Mouse (Mus musculus) heart, postnatal 10 days (tissue): ENCODE measurements around the gene Sync. TPM values are rescaled to one million over a fixed set of nuclear protein-coding genes. Genes with fewer than 3 reads are reported as not detected.
A peak's percentile ranks its signal among the peaks of the same experiment; 100 is the strongest.

Source experiments
- DNase-seq, 2 experiments: peaks; one replicate each; pipeline ENCODE4 v3.0.0; 2021
- intact Hi-C: fragments of 180-260 bp; cut with DNase I; formaldehyde crosslinking; loops from one replicate; pipeline ENCODE4 v1.15.1; 2025
- total RNA-seq, 2 experiments: library from RNA; stranded (reverse); gene quantifications; 2 replicates each; pipeline ENCODE4 v1.2.3; 2021

The Sync gene
- 10 to 100 TPM; 13.4 TPM for total RNA-seq

DNA sequence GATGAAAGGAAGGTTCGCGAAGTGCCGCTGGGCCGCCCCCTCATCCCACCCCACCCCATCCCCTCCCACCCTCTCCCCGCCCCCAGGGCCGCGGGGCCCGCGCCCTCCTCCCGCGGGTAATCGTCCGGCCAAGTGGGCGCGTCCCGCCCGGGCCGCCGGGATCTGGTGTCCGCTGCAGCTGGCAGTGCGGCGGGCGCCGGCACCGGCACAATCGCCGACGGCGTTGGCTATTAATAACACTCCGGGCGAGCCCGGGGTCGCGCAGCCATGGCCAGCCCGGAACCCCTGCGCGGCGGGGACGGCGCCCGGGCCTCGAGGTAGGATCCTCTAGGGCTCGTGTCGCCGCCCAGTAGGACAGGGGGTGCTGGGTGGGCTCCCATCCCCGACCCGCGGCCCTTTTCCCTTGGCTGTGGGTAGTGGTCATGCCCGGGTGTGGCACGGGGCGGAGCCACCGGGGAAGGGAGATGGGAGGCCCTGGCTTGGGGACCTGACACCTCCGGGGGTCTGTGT is at the start of gene Sync:
Gene Sync, plus strand, starts transcription at position 146 of the 510 bp plus-strand sequence.
- peak; percentile 71 to 75 for DNase-seq
- intact Hi-C loops, result no loop called here

- intact Hi-C loops, result no loop called here
Measured at GRCm38 (mm10) chr4:129237843-129238441, 49.5 kb upstream of the Sync start.

DNA sequence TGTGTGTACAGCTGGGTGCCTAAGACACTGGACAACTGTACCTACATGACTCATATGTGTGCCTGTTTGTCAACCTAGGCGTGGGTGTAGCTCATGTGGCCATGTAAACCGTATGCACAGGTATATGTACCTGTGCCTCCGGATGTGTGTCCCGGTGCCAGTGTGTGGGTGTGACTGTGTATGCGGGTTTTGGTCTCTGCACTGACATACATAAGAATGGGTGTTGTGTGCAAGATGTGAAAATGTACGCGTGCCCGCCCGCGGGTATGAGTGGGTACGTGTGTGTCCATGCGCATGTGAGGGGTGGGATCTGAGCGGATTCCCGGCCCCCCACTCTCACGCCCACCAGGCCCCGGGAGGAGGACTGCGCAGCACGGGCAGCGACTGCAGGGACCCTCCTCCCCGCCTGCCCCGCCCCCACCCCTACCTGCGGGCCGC is 48.8 kb upstream of the Sync start:
- DNase-seq, result no peak
- intact Hi-C loops, result no loop called here

More at GRCm38 (mm10) chr4:129237843-129238441, 49.5 kb upstream of the Sync start:
- DNase-seq, result no peak

- intact Hi-C loops, result no loop called here
- peak in 1 of 2 experiments; percentile 68 for DNase-seq
Measured at GRCm38 (mm10) chr4:129239075-129239474, 48.3 kb upstream of the Sync start.

DNA sequence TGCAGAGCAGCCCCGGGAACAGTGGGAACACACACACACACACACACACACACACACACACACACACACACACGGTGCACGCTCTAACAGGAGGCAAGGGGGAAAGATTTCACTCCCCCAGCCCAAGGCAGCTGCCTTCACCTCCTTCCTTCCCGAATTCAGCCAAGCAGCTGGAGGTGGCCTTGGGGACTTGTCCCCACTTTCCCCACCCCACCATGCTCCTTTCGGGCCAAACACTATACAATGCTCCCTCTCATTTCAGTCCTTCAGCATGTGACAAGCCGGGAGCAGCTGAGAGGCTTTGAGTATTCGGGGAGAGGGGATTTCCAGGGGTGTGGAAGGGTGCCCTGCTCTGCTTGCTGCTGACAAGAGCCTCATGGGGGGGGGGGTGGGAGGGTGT is 45.5 kb upstream of the Sync start:
- DNase-seq, result no peak

GRCm38 (mm10) chr4:129242327-129242726 is 45.1 kb upstream of the Sync start:
- DNase-seq, result no peak
- intact Hi-C loops, result no loop called here

More for the DNA sequence above, 45.5 kb upstream of the Sync start:
- intact Hi-C loops, result no loop called here

GRCm38 (mm10) chr4:129242761-129243160 is 44.7 kb upstream of the Sync start:
- DNase-seq, result no peak
- intact Hi-C loops, result no loop called here

- DNase-seq, result no peak
- intact Hi-C loops, result no loop called here
Measured at GRCm38 (mm10) chr4:129244802-129245201, 42.6 kb upstream of the Sync start.

- no peak for DNase-seq
- intact Hi-C loops, result no loop called here
Measured at GRCm38 (mm10) chr4:129246360-129247301, 40.8 kb upstream of the Sync start.

DNA sequence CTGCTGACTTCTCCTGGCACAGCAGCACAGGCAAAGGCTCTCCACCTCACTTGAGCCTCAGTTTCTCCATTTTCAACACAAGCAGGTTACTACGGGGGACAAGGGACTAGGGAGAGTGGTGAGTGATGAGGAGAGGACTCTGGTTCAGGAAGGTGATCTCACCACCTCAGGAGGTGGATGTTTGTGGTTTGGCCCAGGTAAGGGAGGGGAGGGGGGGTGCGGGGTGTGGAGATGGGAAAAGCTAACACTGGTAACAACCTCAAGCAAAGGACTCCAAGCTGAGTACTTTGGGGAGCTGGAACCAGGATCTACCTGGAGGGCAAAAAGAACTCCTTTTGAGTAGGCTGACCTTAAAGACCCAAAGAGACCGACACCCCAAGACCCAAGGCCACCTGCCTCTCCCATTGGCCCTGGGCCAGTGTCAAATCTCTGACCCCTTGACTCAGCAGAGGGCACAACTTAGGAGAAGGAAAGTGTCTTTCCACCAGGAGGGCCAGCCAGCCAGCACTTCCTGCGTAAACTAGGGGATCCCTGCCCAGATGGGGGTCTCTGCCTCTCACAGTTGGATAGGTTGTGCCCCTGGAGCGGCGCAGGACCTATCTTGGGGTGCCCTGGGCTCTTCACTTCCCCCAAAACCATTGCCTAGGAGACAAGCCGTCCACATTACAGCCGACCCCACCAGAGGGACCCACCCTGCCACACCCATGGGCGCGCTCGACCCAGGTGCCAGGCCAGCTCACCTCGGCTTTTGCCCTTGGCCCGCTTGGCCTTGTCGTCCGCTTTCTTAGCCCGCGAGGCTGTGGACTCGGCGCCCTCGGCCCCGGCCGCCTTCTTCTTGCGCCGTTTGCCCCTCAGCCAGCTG is 39.8 kb upstream of the Sync start:
- no peak for DNase-seq
- intact Hi-C loops, result no loop called here

DNA sequence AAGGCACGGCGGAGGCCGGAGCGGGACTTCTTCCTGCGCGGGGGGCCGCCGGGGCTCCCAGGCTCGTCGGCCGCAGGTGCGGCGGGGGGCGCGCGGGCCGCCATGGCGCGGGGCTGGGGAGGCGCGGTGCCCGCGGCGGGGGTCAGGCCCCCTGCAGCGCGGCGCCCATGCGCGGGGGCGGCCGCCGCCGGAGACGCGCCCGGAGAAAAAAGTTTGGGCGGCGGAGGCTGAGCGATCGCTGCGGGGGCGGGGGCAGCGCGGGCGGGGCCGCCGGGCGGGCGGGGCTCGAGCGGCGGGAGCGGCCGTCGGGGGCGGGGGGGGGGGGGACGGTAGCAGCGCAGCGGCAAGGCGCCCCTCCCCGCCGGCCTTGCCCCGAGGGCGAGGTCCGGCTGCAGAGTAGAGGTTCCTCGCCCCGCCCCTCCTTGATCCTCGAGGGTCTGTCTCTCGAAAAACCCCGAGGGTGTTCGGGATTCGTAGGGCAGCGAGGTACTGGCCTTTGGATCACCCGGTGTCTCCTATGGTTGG is 39.1 kb upstream of the Sync start:
- intact Hi-C loops, result no loop called here
- DNase-seq, result no peak

DNA sequence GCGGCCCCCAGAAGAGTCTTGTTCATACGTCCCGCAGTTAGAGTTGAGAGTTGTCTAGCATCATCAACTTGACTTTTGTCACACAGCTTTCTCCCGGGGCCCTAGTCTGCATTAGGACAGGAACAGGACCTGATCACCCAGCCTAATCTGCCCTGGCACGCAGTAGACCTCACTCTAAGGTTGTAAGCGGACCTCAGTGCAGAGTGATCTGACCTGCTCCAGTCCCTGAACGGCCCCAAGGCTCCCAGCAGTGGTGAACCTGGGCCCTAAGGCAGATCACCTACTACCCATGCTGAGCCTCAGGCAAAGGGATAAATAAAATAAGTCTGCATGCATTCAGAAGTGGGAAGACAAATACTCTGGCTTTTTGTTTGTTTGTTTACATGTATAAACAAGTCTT is 38.1 kb upstream of the Sync start:
- intact Hi-C loops, result no loop called here
- no peak for DNase-seq

DNA sequence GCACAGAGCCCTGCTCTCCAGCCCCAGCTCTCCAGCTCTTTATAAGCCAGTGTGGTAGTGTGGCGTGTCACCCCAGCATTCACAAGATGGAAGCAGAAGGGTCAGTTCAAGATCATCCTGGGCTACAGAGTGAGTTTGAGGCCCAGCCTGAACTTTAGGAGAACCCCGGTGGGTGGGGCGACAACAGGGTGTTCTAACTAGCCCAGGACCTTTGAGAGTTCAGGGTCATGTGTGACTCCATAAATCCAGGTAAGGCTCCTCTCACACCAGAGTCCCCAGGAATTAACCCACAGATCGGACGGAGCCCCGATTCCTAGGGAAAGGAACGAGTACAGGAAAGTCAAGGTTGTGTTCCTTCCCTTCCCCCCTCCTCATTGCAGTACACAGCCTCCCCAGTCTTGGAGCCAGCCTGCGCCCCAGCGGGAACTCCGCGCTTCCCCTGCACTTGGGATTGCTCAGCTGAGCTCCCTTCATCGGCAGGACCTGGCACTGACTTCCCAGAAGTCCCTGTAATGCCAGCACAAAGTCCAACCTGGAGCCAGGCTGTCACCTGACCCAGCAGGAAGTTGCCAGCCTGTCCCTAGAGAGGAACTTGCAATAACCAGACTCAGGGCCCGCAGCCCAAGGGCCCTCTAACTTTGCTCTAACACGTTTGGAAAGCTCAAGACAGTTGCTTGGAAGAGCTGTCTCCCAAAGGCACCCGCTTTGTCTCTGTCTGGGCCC is 36.5 kb upstream of the Sync start:
- intact Hi-C loops, result no loop called here
- peak in 1 of 2 experiments; percentile 55 for DNase-seq

DNA sequence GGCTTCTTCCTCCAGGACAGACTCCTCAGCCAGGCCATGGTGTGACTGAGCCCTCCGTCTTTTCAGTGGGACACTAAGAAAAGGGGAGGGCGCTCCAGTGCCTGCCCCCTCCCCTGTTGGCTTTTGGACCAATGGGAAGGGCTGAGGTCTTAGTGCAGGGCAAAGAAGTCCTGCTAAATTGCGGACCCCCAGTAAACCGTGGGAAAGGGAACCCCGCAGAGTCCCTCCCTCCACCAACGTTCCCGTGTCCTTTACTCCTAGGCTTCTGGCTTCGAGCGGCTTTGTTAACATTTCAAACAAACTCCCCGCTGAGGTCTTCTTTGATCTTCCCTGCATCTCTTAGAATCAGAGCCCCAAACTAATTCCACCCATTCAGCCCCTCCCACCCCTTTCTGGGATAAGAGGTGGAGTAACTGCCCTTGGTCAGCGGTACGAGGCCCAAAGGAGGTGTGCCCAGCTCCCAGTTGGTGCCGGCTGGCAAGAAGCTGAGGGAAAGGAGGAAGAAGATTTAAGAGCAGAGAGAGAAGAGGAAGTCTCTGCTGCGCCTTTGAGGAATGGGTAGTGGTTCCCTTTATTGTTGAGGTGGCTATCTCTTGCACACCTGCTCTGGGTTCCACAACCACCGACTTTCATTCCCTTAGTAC is 35.8 kb upstream of the Sync start:
- DNase-seq, result no peak
- intact Hi-C loops, result no loop called here

GRCm38 (mm10) chr4:129252492-129252891 is 34.9 kb upstream of the Sync start:
- DNase-seq, result no peak

DNA sequence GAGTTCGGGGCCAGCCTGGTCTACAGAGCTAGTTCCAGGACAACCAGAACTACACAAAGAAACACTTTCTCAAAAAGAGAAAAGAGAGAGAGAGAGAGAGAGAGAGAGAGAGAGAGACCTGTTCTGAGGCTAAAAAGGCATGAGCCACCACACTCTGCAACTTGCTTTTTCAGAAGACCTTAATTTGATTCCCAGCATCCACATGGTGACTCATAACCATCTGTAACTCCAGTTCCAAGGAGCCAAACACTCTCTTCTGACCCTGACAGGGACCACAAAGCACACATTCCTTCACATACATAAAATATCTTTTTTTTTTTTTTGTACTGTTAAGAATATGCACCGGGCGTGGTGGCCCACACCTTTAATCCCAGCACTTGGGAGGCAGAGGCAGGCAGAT is 32.8 kb upstream of the Sync start:
- DNase-seq, result no peak
- intact Hi-C loops, result no loop called here

More at GRCm38 (mm10) chr4:129252492-129252891, 34.9 kb upstream of the Sync start:
- intact Hi-C loops, result no loop called here

DNA sequence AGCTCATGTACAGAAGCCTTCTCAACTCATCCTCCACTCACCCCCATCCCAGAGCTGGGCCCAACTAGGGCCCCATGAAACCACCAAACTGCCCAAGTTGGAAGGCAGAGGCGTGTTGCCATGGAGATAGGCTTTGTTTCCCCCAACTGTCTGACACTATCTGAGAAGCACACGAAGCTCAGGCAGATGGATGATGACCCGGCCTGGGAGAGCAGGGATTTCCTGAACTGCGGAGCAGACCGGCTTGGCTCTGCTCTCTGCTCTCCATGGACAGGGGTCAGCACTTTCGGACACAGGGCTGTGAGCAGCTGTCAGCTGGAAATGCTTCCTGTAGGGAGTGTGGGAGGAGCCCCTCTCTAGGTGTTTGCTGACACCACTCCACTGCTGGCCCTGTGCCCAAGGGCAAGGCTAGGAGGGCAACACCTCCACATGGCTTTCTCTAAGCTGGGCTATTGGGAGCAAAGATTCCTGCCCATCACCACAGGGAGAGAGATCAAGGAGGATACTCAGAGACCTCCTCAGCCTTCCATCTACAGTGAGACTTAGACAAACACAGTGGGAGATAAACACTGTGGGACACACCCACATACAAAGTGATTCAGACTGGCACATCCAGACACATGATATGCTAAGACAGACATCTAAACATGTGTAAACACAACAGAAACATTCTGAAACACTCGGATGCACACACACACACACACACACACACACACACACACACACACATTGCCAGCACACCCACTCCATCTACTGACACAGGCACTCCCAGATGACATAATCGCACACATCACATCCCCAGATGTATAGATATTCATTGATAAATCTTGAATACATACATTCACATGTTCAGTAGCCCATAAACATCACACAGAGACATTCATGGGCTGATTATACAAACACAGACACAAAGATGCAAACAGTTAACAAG is 30.7 kb upstream of the Sync start:
- intact Hi-C loops, result no loop called here
- peak; percentile 66 to 72 for DNase-seq

GRCm38 (mm10) chr4:129259101-129259500 is 28.3 kb upstream of the Sync start:
- intact Hi-C loops, result no loop called here
- peak; percentile 57 to 64 for DNase-seq
